Mouse (Mus musculus): ENCODE data around the gene Mccc2.
"Not testable (repeated sequence)": the region's sequence is repeated elsewhere in the genome, so short reads cannot be mapped to it uniquely, and the experiment has no call there.

Gene Mccc2

GRCm38 (mm10) chr13:100014906-100015895 lies at the start of gene Mccc2:
Mccc2 (minus strand) TSS chr13:100015639.
- peak; percentile 90 for DNase-seq (ENCODE audit: low read depth, low spot score)

GRCm38 (mm10) chr13:100063936-100064335 lies 48.5 kb upstream of the Mccc2 start:
- no peak for DNase-seq (ENCODE audit: low read depth, low spot score)

GRCm38 (mm10) chr13:100057738-100058137 lies 42.3 kb upstream of the Mccc2 start:
- DNase-seq (ENCODE audit: low read depth, low spot score), result not testable (repeated sequence)

- no peak for DNase-seq (ENCODE audit: low read depth, low spot score)
Observed at GRCm38 (mm10) chr13:100026013-100026412, 10.6 kb upstream of the Mccc2 start.

GRCm38 (mm10) chr13:100016891-100017290 lies 1.5 kb upstream of the Mccc2 start:
- DNase-seq (ENCODE audit: low read depth, low spot score), result no peak

GRCm38 (mm10) chr13:100015937-100016336 lies 498 bp upstream of the Mccc2 start:
- DNase-seq (ENCODE audit: low read depth, low spot score), result peak; percentile 11

GRCm38 (mm10) chr13:100005911-100006496 lies 9.4 kb downstream of the Mccc2 start:
- DNase-seq (ENCODE audit: low read depth, low spot score), result no peak

GRCm38 (mm10) chr13:100001790-100002196 lies 13.6 kb downstream of the Mccc2 start:
- peak; percentile 85 for DNase-seq (ENCODE audit: low read depth, low spot score)

- no peak for DNase-seq (ENCODE audit: low read depth, low spot score)
Observed at GRCm38 (mm10) chr13:99999078-99999477, 16.4 kb downstream of the Mccc2 start.

GRCm38 (mm10) chr13:99998099-99998498 lies 17.3 kb downstream of the Mccc2 start:
- DNase-seq (ENCODE audit: low read depth, low spot score), result no peak

- DNase-seq (ENCODE audit: low read depth, low spot score), result no peak
Observed at GRCm38 (mm10) chr13:99989592-99989991, 25.8 kb downstream of the Mccc2 start.

- DNase-seq (ENCODE audit: low read depth, low spot score), result peak; percentile 15
Observed at GRCm38 (mm10) chr13:99983320-99983719, 32.1 kb downstream of the Mccc2 start.

- no peak for DNase-seq (ENCODE audit: low read depth, low spot score)
Observed at GRCm38 (mm10) chr13:99979406-99979805, 36.0 kb downstream of the Mccc2 start.

GRCm38 (mm10) chr13:99970089-99970488 lies 45.4 kb downstream of the Mccc2 start:
- no peak for DNase-seq (ENCODE audit: low read depth, low spot score)

- no peak for DNase-seq (ENCODE audit: low read depth, low spot score)
Observed at GRCm38 (mm10) chr13:99967013-99967678, 48.3 kb downstream of the Mccc2 start.

GRCm38 (mm10) chr13:99963814-99964213 lies 51.6 kb downstream of the Mccc2 start:
- no peak for DNase-seq (ENCODE audit: low read depth, low spot score)

- no peak for DNase-seq (ENCODE audit: low read depth, low spot score)
Observed at GRCm38 (mm10) chr13:99961661-99962060, 53.8 kb downstream of the Mccc2 start.

- no peak for DNase-seq (ENCODE audit: low read depth, low spot score)
Observed at GRCm38 (mm10) chr13:99955591-99955944, 59.9 kb downstream of the Mccc2 start.

GRCm38 (mm10) chr13:99954902-99955590 lies 60.4 kb downstream of the Mccc2 start:
- DNase-seq (ENCODE audit: low read depth, low spot score), result peak; percentile 5

- DNase-seq (ENCODE audit: low read depth, low spot score), result no peak
Observed at GRCm38 (mm10) chr13:99947417-99947816, 68.0 kb downstream of the Mccc2 start.

- peak; percentile 22 for DNase-seq (ENCODE audit: low read depth, low spot score)
Observed at GRCm38 (mm10) chr13:99943525-99943924, 71.9 kb downstream of the Mccc2 start.

GRCm38 (mm10) chr13:99940601-99941000 lies 74.8 kb downstream of the Mccc2 start:
- peak; percentile 61 for DNase-seq (ENCODE audit: low read depth, low spot score)
